Mouse (Mus musculus): ENCODE measurements at regions not wholly inside any gene's neighbourhood (a gene's known extent, or its start where the extent isn't known, plus 50 kb on each side); places are given as distances from the start of the nearest gene placed in this dataset.

DNA sequence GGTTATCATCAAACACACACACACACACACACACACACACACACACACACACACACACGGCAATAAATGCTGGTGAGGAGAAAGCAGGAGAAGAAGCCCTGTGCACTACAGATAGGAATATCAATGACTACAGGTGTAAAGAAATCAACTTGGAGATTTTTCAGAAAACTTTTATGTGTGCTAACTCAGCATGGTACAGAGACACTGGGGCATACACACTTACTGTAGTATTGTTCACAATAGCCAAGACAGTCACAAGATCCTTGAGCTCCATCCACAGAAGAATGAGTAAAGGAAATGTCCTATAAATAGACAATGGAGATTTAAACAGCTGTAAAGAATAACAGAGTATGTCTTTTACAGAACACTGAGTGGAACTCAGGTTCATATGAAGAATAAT is 182.4 kb downstream of the Tm2d1 start:
- DNase-seq (ENCODE audit: low spot score in 2 of 2): no peak

- no peak for DNase-seq (ENCODE audit: low spot score in 2 of 2)
Observed at GRCm38 (mm10) chr4:98190318-98190717, 192.8 kb downstream of the Tm2d1 start.

- DNase-seq (ENCODE audit: low spot score in 2 of 2): peak; percentile 30 to 40
Observed at GRCm38 (mm10) chr4:98189894-98190293, 193.2 kb downstream of the Tm2d1 start.

GRCm38 (mm10) chr4:98188944-98189343 is 194.2 kb downstream of the Tm2d1 start:
- DNase-seq (ENCODE audit: low spot score in 2 of 2): peak in 1 of 2 experiments; percentile 21

DNA sequence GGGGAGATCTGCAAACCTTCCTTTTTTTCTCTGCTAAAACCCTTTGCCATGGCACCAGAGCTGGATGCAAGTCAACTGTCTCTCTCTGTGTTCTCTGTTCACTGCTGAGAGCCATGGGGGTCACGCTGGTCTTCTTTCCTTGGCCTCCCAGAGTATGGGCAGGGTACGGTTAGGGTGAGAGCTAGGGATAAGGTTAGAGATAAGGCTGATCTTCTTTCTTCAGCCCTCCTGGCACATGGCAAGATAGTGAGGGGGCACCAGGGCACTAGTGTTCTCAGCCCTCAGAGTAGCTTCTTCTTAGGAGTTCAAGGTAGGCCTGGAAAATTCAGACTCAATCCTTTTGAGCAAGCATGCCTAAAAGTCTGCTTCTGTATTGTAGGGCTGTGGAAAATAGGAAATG is 196.1 kb downstream of the Tm2d1 start:
- peak in 1 of 2 experiments; percentile 17 for DNase-seq (ENCODE audit: low spot score in 2 of 2)

DNA sequence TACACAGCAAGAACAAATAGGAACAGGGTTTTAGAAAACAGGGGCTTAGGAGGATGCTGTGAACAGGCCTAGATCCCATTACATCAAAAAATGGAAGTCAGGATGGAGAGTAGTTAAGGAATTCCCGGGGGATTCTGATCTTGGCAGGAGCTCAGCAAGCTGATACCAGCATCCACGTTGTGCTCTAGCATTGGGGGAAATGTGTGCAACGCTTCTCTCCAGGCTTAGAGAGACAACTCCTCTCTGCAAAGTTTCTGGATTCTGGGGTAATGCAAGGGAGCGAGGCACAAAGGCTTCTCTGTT is 201.1 kb downstream of the Tm2d1 start:
- no peak for DNase-seq (ENCODE audit: low spot score in 2 of 2)

- DNase-seq (ENCODE audit: low spot score in 2 of 2): no peak
Observed at GRCm38 (mm10) chr4:98181185-98182052, 201.7 kb downstream of the Tm2d1 start.

DNA sequence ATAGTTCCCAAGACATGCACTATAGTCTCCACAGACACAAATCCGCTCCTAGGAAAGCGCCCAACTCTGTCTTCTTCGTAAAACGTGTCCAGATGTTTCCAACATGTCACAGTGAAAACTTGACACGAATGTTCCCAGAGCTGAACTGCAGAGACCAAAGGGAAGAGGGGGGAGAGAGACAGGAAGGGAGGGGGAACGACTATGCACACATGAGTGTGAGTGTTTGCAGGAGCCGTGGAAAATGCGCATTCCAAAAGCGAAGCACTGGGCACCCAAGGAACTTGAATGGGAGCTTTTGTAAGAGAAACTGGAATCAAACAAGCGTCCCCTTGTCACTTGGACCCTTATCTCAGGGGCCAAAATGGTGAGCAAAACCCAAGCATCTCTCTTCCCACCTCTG is 202.8 kb downstream of the Tm2d1 start:
- no peak for DNase-seq (ENCODE audit: low spot score in 2 of 2)
